Mouse (Mus musculus) hindbrain, embryonic 12.5 days (tissue): ENCODE results near the gene Siah1a. TPM values are rescaled to one million over a fixed set of nuclear protein-coding genes. Genes with fewer than 3 reads are reported as not detected.

ENCODE experiments used
- ATAC-seq: fragments of 200-750 bp; cut with Nextera tagmentation; 2 replicates; pipeline ENCODE4 v1.8.0; 2017; ENCODE audit warnings: moderate TSS enrichment; ENCODE audit not compliant: low FRiP score
- H3K27ac ChIP-seq: fragments of 300-500 bp; sonication (generic); 2 replicates; pipeline ENCODE4 v1.5.1; 2016; ENCODE audit warnings: mild to moderate bottlenecking
- H3K27me3 ChIP-seq: fragments of 300-500 bp; sonication (generic); 2 replicates; pipeline ENCODE4 v1.6.1; 2016; ENCODE audit warnings: mild to moderate bottlenecking
- H3K36me3 ChIP-seq: fragments of 300-500 bp; sonication (generic); 2 replicates; pipeline ENCODE4 v1.6.1; 2016; ENCODE audit warnings: mild to moderate bottlenecking
- H3K4me1 ChIP-seq: fragments of 300-500 bp; sonication (generic); 2 replicates; pipeline ENCODE4 v1.6.1; 2016
- H3K4me2 ChIP-seq: fragments of 300-500 bp; sonication (generic); replicated peaks from 2 replicates; pipeline ENCODE4 v1.6.1; 2016; ENCODE audit warnings: mild to moderate bottlenecking
- H3K4me3 ChIP-seq: fragments of 300-500 bp; sonication (generic); 2 replicates; pipeline ENCODE4 v1.5.1; 2016; ENCODE audit warnings: mild to moderate bottlenecking
- H3K9ac ChIP-seq: fragments of 300-500 bp; sonication (generic); 2 replicates; pipeline ENCODE4 v1.6.1; 2016; ENCODE audit warnings: mild to moderate bottlenecking, moderate library complexity
- H3K9me3 ChIP-seq: fragments of 300-500 bp; sonication (generic); replicated peaks from 2 replicates; pipeline ENCODE4 v1.6.1; 2016; ENCODE audit warnings: mild to moderate bottlenecking
- whole genome bisulfite sequencing: fragments of 180-500 bp; shearing (Covaris S2); methylation state at CpG from one replicate; pipeline ENCODE4 v1.1.7; 2016; 5-methylcytosine and 5-hydroxymethylcytosine counted together
- polyA plus RNA-seq: library from polyadenylated mRNA; unstranded; fragments of >200 nt; fragmentation: Nextera tagmentation; extraction: Ambion mirVana; gene quantifications from 2 replicates; pipeline ENCODE4 v1.2.1, GENCODE M21; 2016

Gene Siah1a
- polyA plus RNA-seq, 1 experiment from 2014 or later: 87.8 TPM

DNA sequence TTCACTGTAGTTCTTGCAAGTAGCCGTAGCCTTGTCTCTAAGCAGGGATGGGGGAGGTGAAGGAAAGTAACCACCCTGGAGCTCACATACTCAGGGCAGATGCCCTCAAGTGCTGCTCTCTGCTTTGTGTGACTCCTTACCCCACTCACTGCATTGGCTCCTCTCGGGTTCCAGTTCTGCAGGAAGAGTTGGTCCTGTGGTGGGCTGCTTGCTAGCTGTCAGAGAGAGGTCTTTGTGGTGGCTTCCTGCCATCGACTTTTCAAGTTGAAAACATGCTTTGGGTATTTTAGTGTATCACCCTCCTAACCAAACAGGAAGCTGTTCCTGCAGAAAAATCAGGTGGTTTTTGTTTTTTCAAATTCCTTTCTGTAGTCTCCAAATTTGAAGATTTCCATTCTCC lies 59.1 kb downstream of the Siah1a start:
- no peaks in the 10 kb centered on the region for H3K4me1 ChIP-seq
- no peak for ATAC-seq
- H3K36me3 ChIP-seq: no peaks in the 10 kb centered on the region
- WGBS: 76% methylated on average over 3 of the region's 3 CpGs
- H3K4me2 ChIP-seq: no peak overlapping the region
- no peaks in the 10 kb centered on the region for H3K27me3 ChIP-seq
- no peak overlapping the region for H3K27ac ChIP-seq
- H3K9ac ChIP-seq: no peak overlapping the region
- no peaks in the 10 kb centered on the region for H3K9me3 ChIP-seq
- no peak overlapping the region for H3K4me3 ChIP-seq

Other genes starting within 250 kb of the Siah1a start
- gene Abcc12, start 165.2 kb downstream of the Siah1a start, polyA plus RNA-seq: 0.05 TPM in 1 of 2 replicates, not detected in the other
- 84.1 and 95.2 TPM in 2 replicates for gene Lonp2, start 121.9 kb downstream of the Siah1a start, polyA plus RNA-seq
- 10.6 TPM in 2 replicates for gene Gm10638, start 235 bp downstream of the Siah1a start, polyA plus RNA-seq
- gene N4bp1, start 139.3 kb upstream of the Siah1a start, polyA plus RNA-seq: 12.2 and 13.2 TPM in 2 replicates